Comparison of ENCODE assay signal across 7 mouse cellular contexts in genomic region chr12:99627201-99627897, GRCm38 (mm10).
DNase-seq lines count a peak whose midpoint lies in the region; ATAC-seq lines count a peak whose summit lies in the region.

No protein-coding gene starts in this region.

- 2% methylated on average over 40 of the region's 40 CpGs for WGBS in heart, embryonic 15.5 days
- WGBS in lung, embryonic 15.5 days: 2% methylated on average over 40 of the region's 40 CpGs

- peak; percentile 63; the same call in 1 of the 2 replicates for ATAC-seq in heart, embryonic 15.5 days (replicated peaks; ENCODE audit: insufficient number of reproducible peaks, insufficient read depth, low FRiP score, low read depth)
- ATAC-seq in lung, embryonic 15.5 days (ENCODE audit: borderline replicate concordance, extremely low read depth, low FRiP score, low TSS enrichment): no peak

- no peak overlapping the region for H3K27ac ChIP-seq in heart, embryonic 15.5 days
- H3K27ac ChIP-seq in lung, embryonic 15.5 days: no peak overlapping the region

- H3K36me3 ChIP-seq in heart, embryonic 15.5 days: no peaks in the 10 kb centered on the region
- no peaks in the 10 kb centered on the region for H3K36me3 ChIP-seq in lung, embryonic 15.5 days

- peaks cover 10% of the 10 kb centered on the region for H3K4me1 ChIP-seq in heart, embryonic 15.5 days (replicated peaks)
- peaks cover 9% of the 10 kb centered on the region for H3K4me1 ChIP-seq in lung, embryonic 15.5 days

- peak overlapping the region; percentile 89 for H3K4me2 ChIP-seq in heart, embryonic 15.5 days
- H3K4me2 ChIP-seq in lung, embryonic 15.5 days: peak overlapping the region; percentile 78

- peak overlapping the region; percentile 78 for H3K4me3 ChIP-seq in heart, embryonic 15.5 days
- H3K4me3 ChIP-seq in lung, embryonic 15.5 days: peak overlapping the region; percentile 57

- H3K9me3 ChIP-seq in heart, embryonic 15.5 days (replicated peaks): no peaks in the 10 kb centered on the region
- no peaks in the 10 kb centered on the region for H3K9me3 ChIP-seq in lung, embryonic 15.5 days

- no peaks in the 10 kb centered on the region for H3K27me3 ChIP-seq in heart, embryonic 15.5 days
- peaks cover 6% of the 10 kb centered on the region; the same call in 1 of the 2 replicates for H3K27me3 ChIP-seq in lung, embryonic 15.5 days

- peak; percentile 5 for DNase-seq in urinary bladder, postnatal 14 days (ENCODE audit: low spot score)
- DNase-seq in urinary bladder, postnatal 4 days (ENCODE audit: low spot score in 2 of 2): no peak
- DNase-seq in embryo, embryonic 10.5 days (ENCODE audit: low spot score): peak; percentile 64
- DNase-seq in kidney, postnatal 14 days: peak; percentile 12
- DNase-seq in retina, postnatal 1 day: peak; percentile 59

- peak overlapping the region; percentile 49 for H3K9ac ChIP-seq in heart, embryonic 15.5 days
- H3K9ac ChIP-seq in lung, embryonic 15.5 days: peak overlapping the region; percentile 17

Comparison
In these comparisons a context has a peak if more than half of its experiments do, and no peak if none do; other contexts are left out.
1. DNase-seq: peak in urinary bladder, postnatal 14 days (single experiment), embryo, embryonic 10.5 days (single experiment), kidney, postnatal 14 days (single experiment) and retina, postnatal 1 day (single experiment); none in urinary bladder, postnatal 4 days (0 of 2).